In the genomic region with DNA sequence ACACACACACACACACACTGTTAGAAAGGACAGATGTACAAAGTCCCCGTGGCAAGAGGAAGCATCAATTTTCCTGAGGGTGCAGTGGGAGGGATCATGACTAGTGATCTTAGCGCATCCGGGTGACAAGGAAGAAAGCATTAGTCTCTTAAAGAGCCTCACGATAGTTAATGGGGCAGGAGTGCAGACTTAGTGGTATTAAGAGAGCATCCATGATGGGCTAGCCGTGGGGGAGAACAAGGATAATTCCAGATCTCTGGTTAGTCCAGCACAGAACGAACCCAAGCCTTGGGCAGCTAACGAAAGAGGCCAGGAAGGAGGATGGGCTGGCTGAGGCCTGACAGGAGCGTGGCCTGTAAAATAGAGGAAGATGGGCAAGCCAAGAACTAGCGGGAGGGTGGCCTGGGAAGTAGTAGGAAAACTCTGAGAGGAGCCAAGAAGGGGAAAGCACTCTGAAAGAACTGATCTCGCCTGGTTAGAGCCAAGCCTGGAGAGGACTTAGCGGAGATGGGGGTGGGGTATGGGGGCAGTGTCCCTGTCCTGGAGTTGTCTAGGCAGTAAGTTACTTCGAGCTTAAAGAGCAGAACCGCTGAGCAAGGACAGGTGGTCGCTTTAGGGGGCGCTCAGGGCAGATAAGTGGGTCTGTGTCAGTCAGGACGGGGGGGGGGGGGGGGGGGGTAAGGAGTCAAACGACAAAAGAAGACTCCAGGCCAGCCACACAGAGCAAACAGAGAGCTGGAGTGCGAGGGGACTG, we compare ENCODE assay signal across 8 mouse cellular contexts. TPM values are rescaled to one million over a fixed set of nuclear protein-coding genes. Genes with fewer than 3 reads are reported as not detected.
DNase-seq lines count a peak whose midpoint lies in the region; ATAC-seq and TF ChIP-seq lines count a peak whose summit lies in the region.

A gene (plus strand): TSS at position 182 of the 754 bp plus-strand sequence.

- H3K27me3 ChIP-seq in thymus, adult 2 months (ENCODE audit: control insufficient read depth, insufficient read depth, low read length) = no peaks in the 10 kb centered on the region
- peaks cover 13% of the 10 kb centered on the region for H3K27me3 ChIP-seq in liver, embryonic 13.5 days
- H3K27me3 ChIP-seq in neural tube, embryonic 13.5 days = no peaks in the 10 kb centered on the region

- no peak for TF ChIP-seq CTCF in thymus, adult 2 months (IDR thresholded peaks at IDR 0.05; ENCODE audit: borderline replicate concordance, control insufficient read depth, extremely low read depth, insufficient read depth, low read length, poor library complexity)

- no peak within 1 kb of the TSS for H3K27ac ChIP-seq in thymus, adult 2 months (ENCODE audit: control insufficient read depth, insufficient read depth, low read length)
- H3K27ac ChIP-seq in brown adipose tissue, adult 24 weeks (replicated peaks; ENCODE audit: low read depth, low read length) = peak within 1 kb of the TSS; percentile 95
- H3K27ac ChIP-seq in liver, embryonic 13.5 days = peak within 1 kb of the TSS; percentile 12; the same call in 1 of the 2 replicates
- H3K27ac ChIP-seq in neural tube, embryonic 13.5 days (replicated peaks) = no peak within 1 kb of the TSS

- H3K4me1 ChIP-seq in thymus, adult 2 months (replicated peaks; ENCODE audit: control insufficient read depth, insufficient read depth, low read length) = peaks cover 17% of the 10 kb centered on the region
- no peaks in the 10 kb centered on the region for H3K4me1 ChIP-seq in brown adipose tissue, adult 24 weeks (ENCODE audit: control insufficient read depth, insufficient read depth, insufficient read length, low read length)
- peaks cover 33% of the 10 kb centered on the region for H3K4me1 ChIP-seq in liver, embryonic 13.5 days (replicated peaks)
- peaks cover 16% of the 10 kb centered on the region for H3K4me1 ChIP-seq in neural tube, embryonic 13.5 days (replicated peaks)

- no peaks in the 10 kb centered on the region for H3K9me3 ChIP-seq in liver, embryonic 13.5 days (replicated peaks)
- no peaks in the 10 kb centered on the region for H3K9me3 ChIP-seq in neural tube, embryonic 13.5 days

- H3K4me3 ChIP-seq in thymus, adult 2 months (ENCODE audit: control insufficient read depth, insufficient read depth, low read length) = peak within 1 kb of the TSS; percentile 52
- peak within 1 kb of the TSS; percentile 63 for H3K4me3 ChIP-seq in brown adipose tissue, adult 24 weeks (ENCODE audit: insufficient read depth, low read depth, low read length)
- peak within 1 kb of the TSS; percentile 61 for H3K4me3 ChIP-seq in liver, embryonic 13.5 days (replicated peaks)
- H3K4me3 ChIP-seq in neural tube, embryonic 13.5 days = peak within 1 kb of the TSS; percentile 60

- DNase-seq in thymus, adult 2 months = no peak
- DNase-seq in thymus, postnatal 4 days = no peak
- DNase-seq in heart, adult 9 months (ENCODE audit: low spot score in 2 of 2) = peak; percentile 57 to 68
- DNase-seq in kidney, adult 9 months = peak; percentile 48
- DNase-seq in liver, embryonic 13.5 days = no peak
- DNase-seq in urinary bladder, adult 18-20 months (ENCODE audit: low spot score in 2 of 2) = no peak

- peak within 1 kb of the TSS; percentile 69 for H3K9ac ChIP-seq in liver, embryonic 13.5 days
- H3K9ac ChIP-seq in neural tube, embryonic 13.5 days = peak within 1 kb of the TSS; percentile 78

- no peak for ATAC-seq in liver, embryonic 13.5 days (ENCODE audit: low read depth)
- ATAC-seq in neural tube, embryonic 13.5 days (ENCODE audit: low read depth) = no peak; the same call in 1 of the 2 replicates

- TF ChIP-seq POLR2A in thymus, adult 2 months (IDR thresholded peaks at IDR 0.05; ENCODE audit: control insufficient read depth, extremely low read depth, insufficient read depth, low read length, poor library complexity) = no peak

- 40% methylated on average over 18 of the region's 18 CpGs for WGBS in thymus, adult 2 months
- 23% methylated on average over 18 of the region's 18 CpGs for WGBS in liver, embryonic 13.5 days (ENCODE audit: insufficient replicate concordance)
- 20% methylated on average over 16 of the region's 18 CpGs for WGBS in neural tube, embryonic 13.5 days

- peak within 1 kb of the TSS; percentile 73 for H3K4me2 ChIP-seq in liver, embryonic 13.5 days
- peak within 1 kb of the TSS; percentile 86 for H3K4me2 ChIP-seq in neural tube, embryonic 13.5 days

- no peaks in the 10 kb centered on the region for H3K36me3 ChIP-seq in thymus, adult 2 months (ENCODE audit: control insufficient read depth, insufficient read depth, low read length)
- no peaks in the 10 kb centered on the region for H3K36me3 ChIP-seq in liver, embryonic 13.5 days
- H3K36me3 ChIP-seq in neural tube, embryonic 13.5 days = no peaks in the 10 kb centered on the region

RNA-seq across cellular contexts. Expression of the gene that starts here (rescaled TPM):
- 63.4 and 76.3 TPM in 2 replicates for polyA plus RNA-seq in thymus, adult 2 months (2012; rRNA removed)
- 12.1 and 15.1 TPM in 2 replicates for polyA plus RNA-seq in brown adipose tissue, adult 24 weeks (2012; ENCODE audit: insufficient read depth, insufficient read length, missing spikeins)
- polyA plus RNA-seq in liver, embryonic 13.5 days (2015; fragmentation: Nextera tagmentation; extraction: Ambion mirVana) = 20.9 and 23.5 TPM in 2 replicates
- polyA plus RNA-seq in neural tube, embryonic 13.5 days (2015; fragmentation: Nextera tagmentation; extraction: Ambion mirVana) = 54.3 and 60.0 TPM in 2 replicates

Comparison
In these comparisons a context has a peak if more than half of its experiments do, and no peak if none do; other contexts are left out.
1. DNase-seq: peak in heart, adult 9 months (2 of 2) and kidney, adult 9 months (single experiment); none in thymus, adult 2 months (single experiment), thymus, postnatal 4 days (single experiment), liver, embryonic 13.5 days (single experiment) and urinary bladder, adult 18-20 months (0 of 2).
2. H3K27ac ChIP-seq: peak in brown adipose tissue, adult 24 weeks (single experiment) and liver, embryonic 13.5 days (single experiment); none in thymus, adult 2 months (single experiment) and neural tube, embryonic 13.5 days (single experiment).
3. Peak in every context shown above with its lines, with median percentiles within 50 percentile points of each other: H3K4me3 ChIP-seq.